Mouse (Mus musculus): ENCODE measurements around the gene Rhcg.

Rhcg gene

GRCm38 (mm10) chr7:79548893-79549555 lies 68.4 kb downstream of the Rhcg start:
- no peak for DNase-seq

DNA sequence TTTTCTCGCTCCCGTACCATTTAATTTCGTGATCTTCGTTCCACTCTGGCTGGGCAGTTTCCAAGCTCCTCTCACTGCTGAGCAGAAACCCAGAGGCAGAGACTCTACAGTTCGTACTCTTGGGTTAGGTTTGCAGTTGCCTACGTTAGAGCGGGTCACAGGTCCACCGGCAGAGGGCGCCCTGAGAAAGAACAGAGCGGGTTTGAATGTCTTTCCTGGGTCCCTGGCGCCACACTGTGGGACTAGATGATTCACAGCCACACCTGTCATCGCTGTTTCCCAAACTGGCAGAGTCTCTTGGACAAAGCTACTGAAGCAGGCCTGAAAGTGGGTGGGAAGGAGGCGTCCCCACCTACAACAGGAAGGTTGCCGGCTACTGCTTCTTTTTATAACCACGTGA lies 70.4 kb downstream of the Rhcg start:
- DNase-seq = peak; percentile 43 to 76

DNA sequence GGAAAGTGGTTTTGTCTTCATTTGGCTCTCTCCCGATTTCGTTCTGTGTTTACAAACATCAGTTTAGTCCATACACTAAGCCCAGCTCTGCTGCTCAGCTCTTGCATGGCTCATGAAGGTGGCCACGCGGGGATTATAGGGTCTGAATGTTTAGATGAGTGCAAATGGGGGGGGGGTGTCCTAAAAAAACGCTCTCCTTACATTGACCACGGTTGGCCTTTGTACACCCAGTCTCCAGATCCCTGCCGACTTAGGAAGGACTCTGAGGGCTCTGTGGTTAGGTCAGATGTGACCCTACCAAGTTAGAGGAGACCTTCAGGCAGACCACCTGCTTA lies 72.4 kb downstream of the Rhcg start:
- DNase-seq = no peak

DNA sequence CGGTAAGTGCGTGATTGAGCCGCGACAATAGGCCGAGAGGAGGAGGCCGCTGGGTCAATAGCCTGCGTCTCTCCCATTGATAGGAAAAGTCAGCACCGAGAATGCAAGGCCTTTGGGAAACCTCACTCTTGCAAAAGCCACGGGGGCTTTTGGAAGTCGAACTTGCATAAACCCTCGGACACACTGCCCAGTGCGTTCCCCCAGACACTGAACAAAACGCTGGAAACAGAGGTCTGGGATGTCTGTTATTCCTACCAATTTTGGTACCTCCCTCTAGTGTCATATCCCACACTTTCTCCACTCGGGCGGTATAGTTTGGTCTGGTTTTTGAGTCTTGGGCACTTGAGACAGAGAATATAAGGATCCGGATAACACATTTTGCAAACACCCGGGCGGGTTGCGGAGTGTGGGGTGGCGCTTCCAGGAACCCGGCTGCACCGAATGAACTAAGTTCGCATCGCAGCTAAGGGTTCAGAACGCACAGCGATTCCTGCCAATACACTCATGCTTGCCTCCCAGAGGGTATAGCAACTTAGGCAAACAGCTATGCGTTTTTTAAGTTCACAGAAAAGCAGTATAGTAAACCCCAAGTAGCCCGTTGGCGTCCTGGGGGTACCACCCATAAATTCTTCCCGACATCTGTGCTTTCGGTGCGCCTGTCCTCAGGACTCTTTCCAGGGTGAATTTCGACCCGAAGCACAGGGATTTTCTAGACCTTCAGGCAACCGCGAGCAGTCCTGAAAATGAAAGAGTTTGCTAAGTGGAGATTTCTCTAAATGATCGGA lies 73.0 kb downstream of the Rhcg start:
- no peak for DNase-seq
